Mouse (Mus musculus) liver, embryonic 14.5 days (tissue): ENCODE results near the gene Fbxl2.

Experiments
- CTCF ChIP-seq: IDR thresholded peaks from 2 replicates; pipeline ENCODE4 v1.5.1; 2016; ENCODE audit warnings: antibody characterized with exemption, low read depth, control low read depth
- EP300 ChIP-seq: IDR thresholded peaks from 2 replicates; pipeline ENCODE4 v1.6.1; 2016; ENCODE audit warnings: antibody characterized with exemption, low read depth

DNA sequence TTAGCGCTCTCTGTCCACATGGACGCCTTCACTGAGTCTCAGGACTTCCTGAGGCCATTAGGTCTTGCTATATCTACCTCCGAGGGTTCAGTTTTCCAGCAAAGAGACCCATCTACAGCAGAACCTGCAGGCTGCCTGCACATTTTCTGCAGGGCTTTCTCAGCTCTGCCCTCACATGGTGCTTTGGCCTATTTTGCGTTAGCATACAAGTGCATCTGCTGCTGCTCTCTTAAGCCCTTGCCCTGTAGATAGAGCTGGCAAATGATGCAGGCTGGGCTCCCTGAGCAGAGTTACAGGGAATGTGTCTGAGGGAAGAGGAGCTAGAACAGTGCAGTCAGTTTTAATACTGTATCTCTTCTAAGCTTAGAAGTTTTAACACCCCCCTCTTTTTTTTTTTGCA, 71.0 kb downstream of the Fbxl2 start:
- TF ChIP-seq CTCF (no peak), EP300 (no peak)
